Mouse (Mus musculus) adrenal gland, adult 8-10 months (tissue): ENCODE measurements around the gene Klc4. TPM values are rescaled to one million over a fixed set of nuclear protein-coding genes. Genes with fewer than 3 reads are reported as not detected.

ENCODE experiments used
- DNase-seq: peaks from one replicate; pipeline ENCODE4 v3.0.0; 2022
- total RNA-seq, 4 experiments: library from RNA; stranded (reverse); gene quantifications; 2 replicates each; pipeline ENCODE4 v1.2.4; 2022

Gene Klc4
- total RNA-seq, result 10 to 100 TPM; 42.3 to 59.8 (median 53.2) TPM

GRCm38 (mm10) chr17:46645561-46646321 is at the start of gene Klc4, which contains the start of gene Mrpl2:
TSS of gene Klc4 (minus strand) at chr17:46646022.
TSS of gene Mrpl2 (plus strand) at chr17:46646229.
- DNase-seq, result peak; percentile 97

GRCm38 (mm10) chr17:46694517-46695063 is 48.8 kb upstream of the Klc4 start:
- DNase-seq, result no peak

- no peak for DNase-seq
These were observed 45.6 kb upstream of the Klc4 start for GRCm38 (mm10) chr17:46691390-46691789.

- no peak for DNase-seq
These were observed 44.8 kb upstream of the Klc4 start for GRCm38 (mm10) chr17:46690665-46691064.

GRCm38 (mm10) chr17:46685913-46686312 is 40.1 kb upstream of the Klc4 start:
- no peak for DNase-seq

GRCm38 (mm10) chr17:46682654-46683389 is 37.0 kb upstream of the Klc4 start:
- no peak for DNase-seq

GRCm38 (mm10) chr17:46681466-46682118 is 35.8 kb upstream of the Klc4 start:
- DNase-seq, result no peak

- peak; percentile 96 for DNase-seq
These were observed 35.0 kb upstream of the Klc4 start, which contains the start of gene Klhdc3 for GRCm38 (mm10) chr17:46680760-46681373. TSS of gene Klhdc3 (minus strand) at chr17:46680914.

GRCm38 (mm10) chr17:46679843-46680759 is 34.3 kb upstream of the Klc4 start:
- DNase-seq, result no peak

GRCm38 (mm10) chr17:46678911-46679310 is 33.1 kb upstream of the Klc4 start:
- DNase-seq, result no peak

- no peak for DNase-seq
These were observed 32.6 kb upstream of the Klc4 start, which contains the start of gene Mea1 for GRCm38 (mm10) chr17:46678416-46678815. TSS of gene Mea1 (plus strand) at chr17:46678793.

- DNase-seq, result no peak
These were observed 28.9 kb upstream of the Klc4 start for GRCm38 (mm10) chr17:46674530-46675283.

GRCm38 (mm10) chr17:46673850-46674529 is 28.2 kb upstream of the Klc4 start, which contains the start of gene Rrp36:
TSS of gene Rrp36 (minus strand) at chr17:46674352.
- peak; percentile 88 for DNase-seq

- DNase-seq, result no peak
These were observed 24.1 kb upstream of the Klc4 start for GRCm38 (mm10) chr17:46669911-46670310.

- DNase-seq, result no peak
These were observed 21.9 kb upstream of the Klc4 start for GRCm38 (mm10) chr17:46667712-46668111.

GRCm38 (mm10) chr17:46662730-46663129 is 16.9 kb upstream of the Klc4 start:
- DNase-seq, result no peak

- no peak for DNase-seq
These were observed 16.2 kb upstream of the Klc4 start for GRCm38 (mm10) chr17:46661981-46662380.

GRCm38 (mm10) chr17:46661351-46661750 is 15.5 kb upstream of the Klc4 start:
- DNase-seq, result no peak

- DNase-seq, result no peak
These were observed 10.2 kb upstream of the Klc4 start for GRCm38 (mm10) chr17:46656054-46656453.
